Mouse (Mus musculus): Measurements from ENCODE around the gene Lrrc38. TPM values are rescaled to one million over a fixed set of nuclear protein-coding genes. Genes with fewer than 3 reads are reported as not detected.
"Not testable (repeated sequence)": the region's sequence is repeated elsewhere in the genome, so short reads cannot be mapped to it uniquely, and the experiment has no call there.

Gene Lrrc38
- polyA plus RNA-seq, 1 experiment, result not detected

GRCm38 (mm10) chr4:143334145-143334544 is 15.4 kb upstream of the Lrrc38 start:
- Histone ChIP-seq H3K4me1 (ENCODE audit: control insufficient read depth, insufficient read depth, insufficient read length, low read length) (no peaks in the 10 kb centered on the region), H3K36me3 (ENCODE audit: control insufficient read depth, insufficient read depth, low read length) (no peaks in the 10 kb centered on the region), H3K27me3 (ENCODE audit: control insufficient read depth, insufficient read depth, low read length) (no peaks in the 10 kb centered on the region), H3K27ac (ENCODE audit: insufficient read depth, low read depth, low read length) (no peak overlapping the region), H3K4me3 (ENCODE audit: low read depth, low read length) (no peak overlapping the region)
- WGBS, result 62% methylated on average over 5 of the region's 5 CpGs
- TF ChIP-seq CTCF (IDR thresholded peaks at IDR 0.05; ENCODE audit: extremely low read depth, insufficient read length, insufficient replicate concordance, low read depth, low read length) (no peak), POLR2A (IDR thresholded peaks at IDR 0.05; ENCODE audit: low read depth, low read length) (no peak)

- H3K36me3 ChIP-seq (ENCODE audit: control insufficient read depth, insufficient read depth, low read length), result no peaks in the 10 kb centered on the region
- no peak overlapping the region for H3K4me3 ChIP-seq (ENCODE audit: low read depth, low read length)
- no peaks in the 10 kb centered on the region for H3K4me1 ChIP-seq (ENCODE audit: control insufficient read depth, insufficient read depth, insufficient read length, low read length)
- H3K27ac ChIP-seq (ENCODE audit: insufficient read depth, low read depth, low read length), result no peak overlapping the region
- WGBS, result 80% methylated on average over 17 of the region's 17 CpGs
- TF ChIP-seq POLR2A (IDR thresholded peaks at IDR 0.05; ENCODE audit: low read depth, low read length) (no peak), CTCF (IDR thresholded peaks at IDR 0.05; ENCODE audit: extremely low read depth, insufficient read length, insufficient replicate concordance, low read depth, low read length) (no peak)
- H3K27me3 ChIP-seq (ENCODE audit: control insufficient read depth, insufficient read depth, low read length), result no peaks in the 10 kb centered on the region
Measured at GRCm38 (mm10) chr4:143334995-143335394, 14.6 kb upstream of the Lrrc38 start.

- Histone ChIP-seq H3K27me3 (ENCODE audit: control insufficient read depth, insufficient read depth, low read length) (no peaks in the 10 kb centered on the region), H3K4me3 (ENCODE audit: low read depth, low read length) (no peak overlapping the region), H3K36me3 (ENCODE audit: control insufficient read depth, insufficient read depth, low read length) (no peaks in the 10 kb centered on the region), H3K4me1 (ENCODE audit: control insufficient read depth, insufficient read depth, insufficient read length, low read length) (no peaks in the 10 kb centered on the region), H3K27ac (ENCODE audit: insufficient read depth, low read depth, low read length) (no peak overlapping the region)
- no peak for TF ChIP-seq CTCF (IDR thresholded peaks at IDR 0.05; ENCODE audit: extremely low read depth, insufficient read length, insufficient replicate concordance, low read depth, low read length)
- no peak for TF ChIP-seq POLR2A (IDR thresholded peaks at IDR 0.05; ENCODE audit: low read depth, low read length)
- 58% methylated on average over 2 of the region's 2 CpGs for WGBS
Measured at GRCm38 (mm10) chr4:143336096-143336495, 13.5 kb upstream of the Lrrc38 start.

GRCm38 (mm10) chr4:143339808-143340207 is 9.7 kb upstream of the Lrrc38 start:
- Histone ChIP-seq H3K36me3 (ENCODE audit: control insufficient read depth, insufficient read depth, low read length) (no peaks in the 10 kb centered on the region), H3K27me3 (ENCODE audit: control insufficient read depth, insufficient read depth, low read length) (no peaks in the 10 kb centered on the region), H3K27ac (ENCODE audit: insufficient read depth, low read depth, low read length) (no peak overlapping the region), H3K4me3 (ENCODE audit: low read depth, low read length) (no peak overlapping the region), H3K4me1 (ENCODE audit: control insufficient read depth, insufficient read depth, insufficient read length, low read length) (no peaks in the 10 kb centered on the region)
- 88% methylated on average over 13 of the region's 13 CpGs for WGBS
- TF ChIP-seq CTCF (IDR thresholded peaks at IDR 0.05; ENCODE audit: extremely low read depth, insufficient read length, insufficient replicate concordance, low read depth, low read length) (no peak), POLR2A (IDR thresholded peaks at IDR 0.05; ENCODE audit: low read depth, low read length) (no peak)

- no peaks in the 10 kb centered on the region for H3K27me3 ChIP-seq (ENCODE audit: control insufficient read depth, insufficient read depth, low read length)
- no peak overlapping the region for H3K4me3 ChIP-seq (ENCODE audit: low read depth, low read length)
- TF ChIP-seq POLR2A (IDR thresholded peaks at IDR 0.05; ENCODE audit: low read depth, low read length) (no peak), CTCF (IDR thresholded peaks at IDR 0.05; ENCODE audit: extremely low read depth, insufficient read length, insufficient replicate concordance, low read depth, low read length) (no peak)
- no peaks in the 10 kb centered on the region for H3K4me1 ChIP-seq (ENCODE audit: control insufficient read depth, insufficient read depth, insufficient read length, low read length)
- WGBS, result 79% methylated on average over 7 of the region's 7 CpGs
- H3K36me3 ChIP-seq (ENCODE audit: control insufficient read depth, insufficient read depth, low read length), result no peaks in the 10 kb centered on the region
- H3K27ac ChIP-seq (ENCODE audit: insufficient read depth, low read depth, low read length), result no peak overlapping the region
Measured at GRCm38 (mm10) chr4:143341470-143341869, 8.1 kb upstream of the Lrrc38 start.

GRCm38 (mm10) chr4:143345491-143345890 is 4.1 kb upstream of the Lrrc38 start:
- H3K4me3 ChIP-seq (ENCODE audit: low read depth, low read length); H3K27me3 ChIP-seq (ENCODE audit: control insufficient read depth, insufficient read depth, low read length); H3K27ac ChIP-seq (ENCODE audit: insufficient read depth, low read depth, low read length); H3K4me1 ChIP-seq (ENCODE audit: control insufficient read depth, insufficient read depth, insufficient read length, low read length); H3K36me3 ChIP-seq (ENCODE audit: control insufficient read depth, insufficient read depth, low read length): not testable (repeated sequence)
- WGBS, result 77% methylated on average over 5 of the region's 5 CpGs

- peaks cover 6% of the 10 kb centered on the region; the same call in 1 of the 2 replicates for H3K27me3 ChIP-seq (ENCODE audit: control insufficient read depth, insufficient read depth, low read length)
- no peaks in the 10 kb centered on the region for H3K4me1 ChIP-seq (ENCODE audit: control insufficient read depth, insufficient read depth, insufficient read length, low read length)
- no peak overlapping the region for H3K4me3 ChIP-seq (ENCODE audit: low read depth, low read length)
- no peak overlapping the region for H3K27ac ChIP-seq (ENCODE audit: insufficient read depth, low read depth, low read length)
- no peaks in the 10 kb centered on the region for H3K36me3 ChIP-seq (ENCODE audit: control insufficient read depth, insufficient read depth, low read length)
- 45% methylated on average over 5 of the region's 5 CpGs for WGBS
- no peak for TF ChIP-seq POLR2A (IDR thresholded peaks at IDR 0.05; ENCODE audit: low read depth, low read length)
- no peak for TF ChIP-seq CTCF (IDR thresholded peaks at IDR 0.05; ENCODE audit: extremely low read depth, insufficient read length, insufficient replicate concordance, low read depth, low read length)
Measured at GRCm38 (mm10) chr4:143348678-143349077, 879 bp upstream of the Lrrc38 start.
